Mouse (Mus musculus) lung, postnatal 25 days (tissue): Measurements from ENCODE around the gene Slc28a3.

Experiments used
- DNase-seq: peaks from one replicate; pipeline ENCODE4 v3.0.0; 2022; ENCODE audit warnings: low spot score

Gene Slc28a3

DNA sequence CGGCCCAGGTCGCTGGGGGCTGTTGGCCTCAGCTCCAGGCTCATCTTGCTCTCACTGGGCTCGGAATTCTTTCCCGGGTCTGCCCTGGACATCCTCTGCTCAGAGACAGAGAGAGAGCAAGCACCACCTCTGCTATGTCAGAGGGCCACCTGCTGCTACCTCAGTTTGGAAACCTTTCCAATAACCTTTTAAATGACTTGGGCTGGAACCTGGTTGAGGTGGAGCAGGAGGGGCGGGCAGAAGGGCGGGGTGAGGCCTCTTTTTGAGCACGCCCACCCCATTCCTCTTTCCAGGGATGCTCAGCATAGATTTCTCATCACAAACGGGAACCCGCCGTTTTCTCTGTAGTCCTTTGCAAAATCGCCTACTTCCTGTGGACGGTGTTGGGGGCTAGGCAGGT is at the start of gene Slc28a3:
Slc28a3 (minus strand) TSS at position 162 of the 400 bp plus-strand sequence.
- no peak for DNase-seq

DNA sequence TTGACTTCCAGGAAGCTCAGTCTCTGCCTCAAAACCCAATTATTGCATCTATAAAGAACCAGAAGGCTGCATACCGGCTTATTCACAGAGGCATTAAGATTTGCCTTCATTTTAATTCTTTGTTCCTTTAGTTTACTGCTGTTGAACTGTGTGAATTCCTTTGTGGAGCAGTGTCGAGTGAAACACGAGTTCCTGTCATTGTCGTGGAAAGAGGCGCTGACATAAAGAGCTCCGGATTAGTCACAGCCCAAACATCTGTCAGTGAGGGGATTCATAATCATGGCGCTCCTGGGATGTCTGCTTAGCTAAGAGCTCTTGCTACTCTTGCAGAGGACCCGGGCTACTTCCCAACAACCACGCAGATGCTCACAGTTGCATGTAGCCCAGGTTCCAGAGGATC is 47.3 kb upstream of the Slc28a3 start:
- DNase-seq: no peak

DNA sequence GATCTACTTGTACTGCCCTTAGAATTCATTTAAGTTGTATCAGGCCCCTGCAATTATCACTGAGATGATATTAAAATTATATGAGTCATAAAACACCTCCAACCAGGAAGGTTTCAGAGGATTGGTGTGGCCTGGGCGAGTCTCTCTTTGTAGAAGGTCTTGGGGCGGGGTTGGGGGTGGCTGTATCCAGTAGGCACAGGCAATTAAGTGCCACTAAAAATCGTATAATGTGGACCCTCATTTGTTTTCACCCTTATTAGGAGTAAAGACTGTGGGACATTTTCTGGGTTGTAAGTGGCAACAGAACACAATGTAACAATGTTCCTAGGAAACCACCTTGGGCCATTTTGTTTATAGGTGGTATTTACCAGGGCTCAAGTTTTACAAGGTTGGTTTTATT is 46.2 kb upstream of the Slc28a3 start:
- no peak for DNase-seq

DNA sequence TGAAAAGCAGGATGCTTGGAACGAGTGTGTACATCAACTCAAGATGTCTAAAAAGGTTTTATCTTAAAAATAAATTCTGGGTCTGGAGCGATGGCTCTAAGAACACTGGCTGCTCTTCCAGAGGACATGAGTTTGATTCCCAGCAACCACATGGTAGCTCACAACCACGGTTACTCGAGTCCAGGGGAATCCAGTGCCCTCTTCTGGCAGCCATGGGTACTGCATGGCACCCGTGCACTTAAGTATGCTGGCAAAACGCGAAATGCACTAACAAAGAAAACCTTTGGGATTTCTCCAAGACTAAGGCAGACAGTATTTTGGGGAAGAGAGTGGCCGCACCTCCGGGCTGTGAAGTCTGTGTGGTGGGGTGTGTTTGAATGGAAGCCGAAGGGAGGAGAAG is 44.9 kb upstream of the Slc28a3 start:
- no peak for DNase-seq

DNA sequence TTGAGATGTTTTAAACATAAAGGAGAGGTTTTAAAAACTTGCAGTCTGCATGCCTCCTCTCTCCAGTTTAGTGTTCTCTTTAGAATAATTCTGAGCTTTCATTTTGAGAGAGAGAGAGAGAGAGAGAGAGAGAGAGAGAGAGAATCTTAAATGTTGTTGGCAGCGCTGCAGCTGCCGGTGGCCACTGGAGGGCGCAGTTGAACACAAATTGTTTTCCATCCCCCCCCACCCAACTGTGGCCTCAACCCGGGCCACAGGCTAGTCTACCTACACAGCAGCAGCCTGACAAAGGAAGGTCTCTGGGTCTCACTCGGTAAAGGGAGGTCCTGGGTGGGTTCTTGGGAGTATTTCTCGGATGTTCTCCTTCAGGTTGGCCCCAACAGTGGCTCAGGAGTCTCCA is 29.7 kb upstream of the Slc28a3 start:
- peak; percentile 6 for DNase-seq

DNA sequence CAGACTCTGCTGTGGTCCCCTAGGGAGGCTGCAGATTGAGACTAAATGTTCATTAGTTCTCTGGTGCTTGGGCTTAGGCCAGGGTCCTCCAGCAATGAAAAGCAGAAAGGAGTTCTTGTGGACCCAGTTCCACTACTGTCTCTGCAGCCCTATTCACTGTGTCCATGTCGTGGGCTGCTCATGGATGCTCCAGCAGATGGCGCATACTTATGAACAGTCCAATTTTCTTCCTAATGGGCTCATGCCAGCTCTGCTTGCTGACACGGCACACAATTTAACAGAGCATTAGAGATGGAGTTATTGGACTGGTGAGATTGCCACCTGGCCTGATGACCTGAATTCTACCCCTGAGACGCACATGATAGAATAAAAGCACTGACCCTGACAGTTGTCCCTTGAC is 28.3 kb upstream of the Slc28a3 start:
- peak; percentile 8 for DNase-seq

DNA sequence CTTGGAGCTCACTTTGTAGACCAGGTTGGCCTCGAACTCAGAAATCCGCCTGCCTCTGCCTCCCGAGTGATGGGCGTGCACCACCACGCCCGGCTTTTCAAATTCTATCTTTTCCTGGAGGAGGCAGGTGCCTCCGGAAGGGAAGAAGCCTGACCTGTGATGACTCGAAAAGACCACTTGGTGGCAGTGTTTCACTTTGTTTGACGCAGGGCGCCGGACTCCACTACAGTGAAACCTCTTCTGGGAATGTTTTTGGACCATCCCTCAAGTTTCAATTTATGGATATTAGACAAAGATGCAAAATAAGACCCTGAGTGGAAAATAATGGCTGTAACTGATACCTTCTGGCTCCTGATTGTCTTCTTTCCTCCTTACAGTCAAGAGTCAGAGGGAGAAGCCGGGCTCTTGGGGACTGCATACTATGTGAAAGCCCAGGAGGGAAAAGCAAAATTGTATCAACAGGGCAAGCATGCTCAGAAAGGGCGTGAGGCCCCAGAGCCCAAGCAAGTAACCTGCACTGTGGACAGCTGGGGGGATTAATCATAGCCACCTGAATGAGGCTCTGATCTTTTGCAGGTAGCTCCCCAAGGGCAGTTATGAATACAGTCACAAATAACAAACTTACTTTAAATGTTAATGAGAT is 26.8 kb upstream of the Slc28a3 start:
- DNase-seq: peak; percentile 55

DNA sequence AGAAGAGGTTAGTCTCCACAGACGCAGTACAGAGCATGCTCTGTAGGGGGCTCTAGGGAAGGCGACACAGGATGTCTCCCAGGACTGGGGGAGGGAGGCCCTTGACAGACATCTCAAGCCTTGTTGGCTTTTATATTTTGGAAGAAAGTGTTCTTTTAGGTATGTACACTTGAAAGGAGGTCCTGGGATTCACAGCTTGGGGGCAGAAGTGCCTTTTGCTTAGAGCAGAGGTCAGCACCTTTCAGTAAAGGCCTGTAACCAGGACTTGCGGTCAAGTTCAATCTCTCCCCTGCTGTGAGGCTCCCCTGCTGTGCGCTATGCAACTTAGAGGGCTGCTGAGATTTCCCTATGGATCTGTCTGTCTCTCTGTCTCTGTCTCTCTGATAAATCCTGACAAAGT is 23.2 kb upstream of the Slc28a3 start:
- no peak for DNase-seq

DNA sequence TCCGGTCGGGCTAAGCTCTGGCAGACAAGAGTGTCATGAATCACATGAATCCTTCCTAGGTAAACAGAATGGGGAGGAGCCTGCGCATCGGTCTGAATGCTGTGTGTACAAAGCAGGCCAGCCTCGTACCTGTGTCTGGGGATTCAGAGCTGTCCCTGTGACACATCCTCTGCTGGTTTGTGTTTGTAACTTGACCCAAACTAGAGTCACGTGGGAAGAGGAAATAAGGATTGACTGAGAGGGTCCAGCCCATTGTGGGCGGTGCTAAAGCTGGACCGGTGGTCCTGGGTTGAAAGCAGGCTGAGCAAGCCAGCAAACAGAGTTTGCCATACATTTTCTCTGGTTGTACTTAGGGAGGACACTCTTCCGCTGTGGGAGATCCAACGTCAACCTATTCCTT is 20.1 kb upstream of the Slc28a3 start:
- no peak for DNase-seq

DNA sequence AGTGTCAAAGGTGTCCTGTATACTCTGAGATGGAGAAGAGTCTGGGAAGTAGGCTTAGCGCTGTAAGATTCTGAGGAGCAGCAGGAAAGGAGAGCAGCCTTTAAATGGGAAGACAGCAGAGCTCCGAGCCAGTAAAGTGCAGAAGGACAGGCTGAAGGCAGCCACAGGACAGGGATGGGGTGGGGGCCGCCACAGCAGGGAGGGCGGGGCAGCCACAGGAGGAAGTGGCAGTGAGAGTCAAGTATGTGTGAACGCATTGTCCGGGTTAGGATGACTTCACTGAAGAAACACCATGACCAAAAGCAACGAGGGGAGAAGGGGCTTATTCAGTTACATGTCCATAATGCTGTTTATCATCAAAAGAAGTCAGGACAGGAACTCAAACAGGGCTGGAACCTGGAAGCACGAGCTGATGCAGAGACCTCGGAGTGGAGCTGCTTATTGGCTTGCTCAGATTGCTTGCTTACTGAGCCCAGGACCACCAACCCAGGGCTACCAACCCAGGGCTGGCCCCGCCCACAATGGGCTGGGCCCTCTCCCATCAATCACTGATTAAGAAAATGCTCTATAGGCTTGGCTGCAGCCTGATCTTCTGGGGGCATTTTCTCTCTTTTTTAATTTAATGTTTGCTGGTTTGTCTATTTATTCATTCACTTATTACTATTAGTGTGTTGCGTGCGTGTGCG is 18.8 kb upstream of the Slc28a3 start:
- DNase-seq: no peak

DNA sequence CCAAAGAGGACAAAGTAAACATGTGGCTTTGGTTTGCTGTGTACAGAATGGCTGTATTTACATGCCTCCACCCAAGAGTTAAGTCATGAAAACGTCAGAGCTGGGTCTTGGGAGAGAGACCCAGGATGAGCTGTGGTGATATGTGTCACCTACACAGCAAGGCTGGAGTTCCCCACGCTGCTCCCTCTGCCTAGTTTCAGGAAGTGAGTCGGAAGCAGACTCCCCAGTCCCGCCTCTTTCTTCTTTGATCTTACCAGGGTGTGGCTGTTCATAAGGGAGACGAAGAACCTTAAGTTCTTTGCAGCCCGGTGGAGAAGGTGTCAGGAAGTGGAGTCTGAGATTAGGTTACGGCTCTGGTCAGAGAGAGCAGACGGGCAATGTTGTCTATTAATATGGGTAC is 12.0 kb upstream of the Slc28a3 start:
- no peak for DNase-seq

DNA sequence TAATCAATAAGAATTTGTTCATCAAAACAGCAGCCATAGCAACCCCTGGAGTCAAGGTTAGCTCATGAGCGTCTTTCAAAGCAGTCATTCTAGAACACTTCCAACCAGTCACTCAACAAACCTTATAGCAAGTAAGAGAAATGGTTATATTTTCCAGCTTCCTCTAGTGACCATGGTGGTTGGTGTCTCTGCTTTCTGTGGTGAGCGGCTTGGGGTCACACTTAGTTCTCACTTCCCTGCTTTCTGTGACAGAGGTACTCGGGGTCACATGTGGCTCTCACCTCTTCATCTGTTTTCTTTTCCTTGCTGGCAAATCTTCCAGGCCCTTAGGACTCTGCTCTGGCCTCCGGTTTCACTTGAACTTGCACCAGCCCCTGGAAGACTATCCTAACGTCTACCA is 8.6 kb upstream of the Slc28a3 start:
- DNase-seq: no peak

DNA sequence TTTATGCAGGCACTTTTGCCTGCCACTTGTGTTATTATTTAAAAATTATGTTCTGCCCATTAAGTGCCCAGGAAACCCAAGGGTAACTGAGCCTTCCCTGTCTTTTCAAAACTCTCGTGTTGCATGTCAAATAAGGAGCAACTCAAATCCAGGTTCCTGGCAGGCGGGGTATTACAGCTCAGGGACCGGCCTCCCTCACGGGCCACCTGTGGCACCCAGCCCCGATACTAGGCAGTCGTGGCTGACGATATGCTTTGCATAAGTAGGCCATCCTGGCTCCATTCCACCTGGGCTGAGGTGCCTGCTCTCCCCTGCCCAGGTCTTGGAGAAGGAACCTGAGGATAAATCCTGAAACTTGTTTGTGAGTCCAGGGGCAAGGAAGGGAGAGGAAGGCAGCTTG is 618 bp downstream of the Slc28a3 start:
- DNase-seq: no peak

DNA sequence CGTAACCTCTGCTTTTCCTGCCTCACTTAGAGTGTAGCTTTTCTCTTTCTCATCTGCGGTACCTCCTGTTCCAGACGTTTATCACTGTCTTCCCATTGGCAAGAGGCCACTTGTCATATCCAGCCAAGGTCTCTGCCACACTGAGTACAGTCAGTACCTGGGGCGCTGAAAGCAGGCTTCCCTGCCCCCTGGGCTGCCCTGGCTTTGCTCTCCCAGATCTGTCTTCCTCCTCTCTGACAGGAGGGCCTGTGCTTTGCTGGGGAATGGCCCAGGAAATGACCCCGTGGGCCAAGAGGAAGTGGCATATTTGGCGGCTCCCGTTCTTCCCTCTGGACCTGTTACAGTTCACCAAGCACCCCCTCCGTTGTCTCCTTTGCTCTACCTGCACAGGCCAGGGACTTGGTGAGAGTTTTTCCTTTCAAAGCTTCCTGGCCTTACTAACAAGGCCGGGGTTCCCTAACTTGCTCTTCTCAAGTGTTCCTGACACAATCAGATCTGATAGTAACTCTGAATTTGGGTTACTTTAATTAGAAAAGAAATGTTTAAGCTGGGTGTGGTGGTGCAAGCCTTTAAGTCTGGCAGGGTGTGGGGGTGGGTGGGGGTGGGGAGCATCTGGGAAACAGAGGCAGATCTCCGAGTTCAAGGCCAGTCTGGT is 9.3 kb downstream of the Slc28a3 start:
- DNase-seq: no peak

DNA sequence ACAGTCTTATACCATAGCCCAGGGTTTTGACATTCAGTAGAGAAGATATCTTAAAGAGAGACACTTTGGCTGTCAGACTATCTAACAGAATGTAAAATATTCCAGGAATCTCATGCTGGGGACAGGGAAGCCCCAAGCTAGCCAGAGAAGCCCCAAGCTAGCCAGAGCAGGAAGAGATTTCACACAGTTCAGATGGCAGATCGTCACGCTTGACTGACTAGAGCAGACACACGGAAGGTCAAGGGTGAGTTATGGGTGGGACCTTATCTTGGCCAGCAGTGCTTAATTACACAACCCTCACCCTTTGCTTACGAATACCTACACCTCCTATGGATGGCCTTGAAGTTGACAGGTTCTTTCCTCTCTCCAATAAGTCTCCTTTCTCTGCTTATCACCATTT is 12.1 kb downstream of the Slc28a3 start:
- DNase-seq: no peak

DNA sequence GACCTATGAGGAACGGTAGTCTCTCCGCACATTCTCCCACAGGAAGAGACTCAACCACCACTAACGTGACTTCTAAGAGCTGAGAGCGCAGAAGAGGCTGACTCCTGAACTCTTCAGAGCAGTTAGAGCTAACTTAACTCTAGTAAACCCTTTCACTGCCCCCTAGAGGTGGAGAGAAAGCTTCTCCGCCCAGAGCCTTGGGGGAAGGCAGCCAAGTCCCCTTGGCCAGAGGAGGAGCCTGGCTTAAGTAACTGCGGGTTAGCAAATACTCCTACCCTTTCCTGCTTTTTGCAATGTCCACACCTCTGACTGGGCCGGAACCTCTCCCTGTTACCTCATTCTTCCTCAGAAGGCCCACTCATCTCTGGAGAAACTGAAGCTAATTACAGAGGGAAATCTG is 17.5 kb downstream of the Slc28a3 start:
- DNase-seq: peak; percentile 87

DNA sequence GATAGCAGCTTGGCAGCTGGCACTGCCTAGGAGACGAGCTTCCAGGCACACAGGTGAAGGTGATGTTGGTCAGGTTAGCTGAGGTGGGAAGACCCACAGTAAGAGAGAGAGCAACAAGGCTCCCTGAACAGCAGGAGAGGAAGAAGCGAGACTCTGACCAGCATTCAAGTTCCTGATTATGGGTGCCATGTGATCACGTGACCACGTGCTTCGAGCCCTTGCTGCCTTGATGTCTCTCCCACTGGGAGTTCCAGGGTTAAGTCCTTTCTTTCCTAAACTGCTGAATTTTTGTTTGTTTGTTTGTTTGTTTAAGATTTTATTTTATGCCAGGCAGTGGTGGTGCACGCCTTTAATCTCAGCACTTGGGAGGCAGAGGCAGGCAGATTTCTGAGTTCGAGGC is 18.8 kb downstream of the Slc28a3 start:
- DNase-seq: no peak

DNA sequence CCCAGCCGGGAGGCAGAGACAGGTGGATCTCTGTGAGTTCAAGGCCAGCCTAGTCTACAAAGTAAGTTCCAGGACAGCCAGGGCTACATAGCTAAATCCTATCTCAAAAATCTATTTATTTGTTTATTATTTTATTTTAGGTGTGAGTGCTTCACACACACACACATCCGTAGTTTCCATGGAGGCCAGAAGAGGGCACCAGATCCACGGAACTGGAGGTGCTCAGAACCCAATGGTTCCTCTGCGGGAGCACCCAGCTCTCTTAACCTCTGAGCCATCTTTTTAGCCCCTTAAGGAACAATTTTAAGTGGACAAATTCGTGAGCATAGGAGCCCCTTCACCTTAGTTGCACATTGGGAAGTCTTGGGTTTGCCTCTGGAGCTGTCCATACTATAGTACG is 20.0 kb downstream of the Slc28a3 start:
- peak; percentile 39 for DNase-seq

DNA sequence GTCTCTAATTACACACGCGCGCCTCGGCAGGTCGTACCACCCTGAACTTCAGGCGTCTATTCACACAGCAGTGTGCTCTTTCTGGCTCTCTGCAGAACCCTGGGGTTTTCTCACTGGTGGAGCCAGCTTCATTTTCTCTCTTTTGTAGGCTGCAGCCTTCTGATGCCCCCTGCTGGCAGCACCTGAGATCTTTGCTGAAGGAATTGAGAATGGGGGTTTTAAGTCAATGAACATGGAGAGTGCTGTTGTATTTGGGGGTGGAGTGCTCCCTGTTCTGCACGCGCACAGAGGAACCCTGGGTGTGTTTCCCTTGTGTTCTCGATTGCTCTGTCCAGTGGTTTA is 21.2 kb downstream of the Slc28a3 start:
- peak; percentile 61 for DNase-seq

DNA sequence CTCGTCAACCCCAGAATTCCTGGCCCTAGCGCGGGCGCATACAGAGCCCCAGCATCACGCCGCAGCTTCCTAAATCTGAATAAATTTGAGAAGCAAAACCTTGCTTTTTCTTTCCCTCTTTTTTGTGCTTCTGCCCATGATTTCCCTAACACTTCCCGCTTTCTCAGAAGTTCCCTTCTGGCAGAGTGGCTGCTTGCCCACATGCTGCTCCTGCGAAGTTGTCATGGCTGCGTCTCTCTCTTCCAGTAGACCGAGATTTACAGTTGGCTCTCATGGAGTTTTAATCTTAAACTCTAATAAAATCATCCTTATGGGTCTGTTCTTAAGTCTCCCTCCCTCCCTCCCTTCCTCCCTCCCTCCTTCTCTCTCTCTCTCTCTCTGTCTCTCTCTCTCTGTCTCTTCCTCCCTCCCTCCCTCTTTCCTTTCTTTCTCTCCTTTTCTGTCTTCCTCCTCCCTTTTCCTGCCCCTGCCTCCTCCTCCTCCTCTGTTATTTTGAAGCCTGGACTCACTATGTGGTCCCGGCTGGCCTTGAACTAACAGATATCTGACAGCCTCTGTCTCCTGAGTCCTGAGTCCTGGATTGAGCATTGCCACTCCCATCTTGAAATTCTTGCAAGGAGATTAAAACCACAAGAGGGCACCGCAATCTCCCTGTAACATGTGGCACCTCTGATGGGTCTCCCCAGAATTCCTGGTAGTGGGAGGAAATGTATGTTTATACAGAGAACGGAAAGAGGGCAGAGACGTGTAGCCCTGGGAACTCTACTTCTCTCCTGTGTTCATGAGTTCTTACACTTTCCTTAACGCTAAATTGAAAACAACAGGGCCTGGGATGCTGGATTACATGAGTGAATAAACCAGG is 21.8 kb downstream of the Slc28a3 start:
- DNase-seq: no peak

DNA sequence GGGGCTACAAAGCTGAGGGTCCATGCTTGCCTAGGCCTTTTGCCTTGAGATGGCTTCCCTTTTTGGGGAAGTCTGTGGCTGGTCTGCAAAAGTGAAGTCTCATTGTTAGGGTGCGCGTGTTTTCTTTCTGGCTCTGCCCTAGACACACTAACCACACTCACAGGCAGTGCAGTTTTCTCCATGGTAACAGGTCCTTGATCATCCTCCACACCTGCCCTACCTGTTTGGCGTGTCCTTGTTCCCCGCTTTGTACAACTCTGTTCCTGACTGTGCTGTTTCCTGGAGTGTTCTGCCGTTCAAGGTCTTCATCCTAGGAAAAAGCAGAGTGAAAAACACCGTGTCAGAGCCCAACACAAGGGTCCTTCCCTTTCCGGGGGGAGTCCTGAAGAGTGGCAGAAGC is 22.7 kb downstream of the Slc28a3 start:
- peak; percentile 50 for DNase-seq

DNA sequence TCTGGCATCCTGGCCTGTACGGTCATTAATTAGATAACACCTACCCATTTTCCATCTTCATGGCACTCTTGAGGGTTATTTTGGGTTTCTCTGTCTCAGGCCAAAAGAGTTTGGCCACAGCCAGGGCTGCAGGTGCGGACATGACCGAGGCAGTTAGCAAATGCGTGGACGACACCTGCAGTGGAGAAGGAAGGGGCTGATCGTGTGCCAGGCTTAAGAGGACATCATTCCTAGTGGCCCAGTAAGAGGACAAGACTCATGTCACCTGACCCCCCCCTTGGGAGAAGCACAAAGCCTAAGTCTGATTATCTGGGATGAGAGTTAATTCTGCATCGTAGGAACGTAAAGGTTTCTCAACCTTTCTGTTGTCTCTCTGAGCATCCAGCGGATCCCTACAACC is 44.5 kb downstream of the Slc28a3 start:
- DNase-seq: no peak
